Mouse (Mus musculus): ENCODE measurements at regions not wholly inside any gene's neighbourhood (a gene's known extent, or its start where the extent isn't known, plus 50 kb on each side); places are given as distances from the start of the nearest gene placed in this dataset.

DNA sequence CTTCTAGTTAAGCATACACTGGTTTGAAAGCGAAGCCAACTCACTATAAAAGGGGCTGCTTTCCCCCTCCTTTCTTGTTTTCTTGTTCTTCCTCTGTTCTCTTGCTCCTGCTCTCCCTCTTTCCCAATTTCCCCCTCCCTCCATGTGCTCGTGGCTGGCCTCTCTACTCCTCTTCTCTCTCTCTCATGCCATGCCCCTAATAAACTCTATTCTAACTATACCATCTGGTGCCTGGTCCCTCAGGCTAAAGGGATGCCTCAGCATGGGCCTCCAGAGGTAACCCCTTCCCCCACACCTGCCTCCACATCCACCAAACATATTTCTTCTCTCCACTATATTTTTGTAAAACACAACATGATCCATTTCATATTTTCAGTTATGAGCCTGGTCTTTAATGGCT is 210.1 kb downstream of the Gja1 start:
- DNase-seq (ENCODE audit: low spot score in 2 of 2), result no peak

DNA sequence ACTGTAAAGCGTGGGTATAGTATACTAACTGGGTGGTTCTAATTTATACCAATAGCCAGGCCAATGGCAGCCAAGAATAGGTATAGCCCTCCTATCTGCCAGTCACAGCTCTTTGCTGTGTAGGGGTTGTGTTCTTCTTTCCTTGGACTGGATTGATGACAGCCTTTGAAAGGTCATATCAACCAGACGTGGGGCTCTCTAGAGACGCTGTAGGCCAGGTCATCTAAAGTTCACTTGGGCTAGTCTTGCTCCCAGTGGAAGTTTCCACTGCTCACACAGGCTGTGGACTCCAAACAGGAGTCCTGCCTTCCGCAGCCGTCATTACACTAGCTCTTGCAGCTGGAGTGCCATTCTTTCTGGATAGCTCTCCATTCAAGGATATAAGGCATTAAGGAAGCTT is 220.3 kb downstream of the Gja1 start:
- no peak for DNase-seq (ENCODE audit: low spot score in 2 of 2)

DNA sequence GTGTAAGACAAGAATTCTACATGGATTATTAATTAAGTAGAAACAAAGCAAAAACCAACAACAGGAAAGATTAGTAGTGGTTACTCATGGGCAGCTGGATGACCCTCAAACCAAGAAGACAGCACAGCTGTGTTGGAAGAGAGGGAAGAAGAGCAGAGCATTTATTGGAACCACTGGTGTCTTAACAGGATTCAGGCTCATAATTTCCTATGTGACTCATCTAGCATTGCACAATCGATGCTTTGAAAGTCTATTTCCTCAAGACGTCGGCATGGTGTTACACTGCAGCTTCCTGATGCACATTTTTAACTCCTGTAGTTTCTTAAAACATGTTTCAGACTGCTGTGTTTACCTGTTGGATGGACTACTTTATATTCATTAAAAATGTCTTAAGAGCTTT is 221.1 kb downstream of the Gja1 start:
- no peak for DNase-seq (ENCODE audit: low spot score in 2 of 2)

DNA sequence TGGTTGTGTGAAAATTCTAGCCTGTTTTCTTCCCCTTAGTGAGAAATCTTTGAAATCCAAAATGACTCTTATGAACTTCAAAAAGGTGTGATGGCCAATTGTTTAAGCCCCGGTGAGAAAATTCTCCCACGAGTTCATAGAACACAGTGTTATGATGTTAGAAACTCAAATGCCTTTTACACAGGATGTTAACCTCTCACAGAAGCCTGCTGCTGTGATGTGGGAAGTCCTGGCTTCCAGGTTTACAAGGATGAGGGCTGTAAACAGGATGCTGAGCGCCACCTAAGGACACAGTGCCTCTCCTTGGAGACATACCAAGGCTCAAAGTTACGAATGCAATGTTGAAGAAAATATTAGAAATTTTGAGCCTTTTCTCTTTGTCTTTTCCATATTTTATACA is 222.8 kb downstream of the Gja1 start:
- DNase-seq (ENCODE audit: low spot score in 2 of 2), result no peak

DNA sequence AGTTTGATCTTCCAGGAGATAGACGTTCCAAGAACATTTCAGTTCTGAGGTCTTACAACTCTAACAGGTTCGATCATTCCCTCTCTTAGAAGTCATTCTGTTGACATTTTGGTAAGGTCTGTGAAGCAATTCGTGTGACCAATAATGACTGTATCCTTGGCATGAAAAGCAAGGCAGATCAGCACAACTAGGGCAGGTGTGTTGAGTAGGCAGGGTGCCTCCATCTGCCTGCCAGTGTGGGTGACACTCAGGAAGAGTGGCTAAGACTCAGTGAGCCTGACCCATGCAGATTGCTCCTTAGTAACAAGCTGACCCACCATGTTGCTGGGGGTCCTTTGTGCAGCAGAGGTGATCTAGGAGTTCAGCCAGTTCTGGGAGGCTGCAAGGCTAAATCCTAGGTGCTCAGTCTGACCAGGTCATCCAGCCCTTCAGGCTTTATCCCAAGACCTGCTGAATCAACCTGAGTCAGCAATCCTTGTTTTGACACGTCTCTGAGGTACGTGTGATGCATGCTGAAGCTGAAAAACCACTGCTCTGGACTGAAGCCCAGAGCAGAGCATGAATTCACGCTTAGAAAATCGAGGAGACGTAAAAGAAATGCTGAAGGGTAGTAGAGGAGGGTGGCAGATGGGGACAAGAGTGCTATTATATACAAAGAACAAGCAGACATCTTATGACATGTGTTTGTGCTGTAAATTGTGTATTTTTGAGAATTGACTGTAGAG is 234.6 kb downstream of the Gja1 start:
- DNase-seq (ENCODE audit: low spot score in 2 of 2), result peak; percentile 14 to 20

DNA sequence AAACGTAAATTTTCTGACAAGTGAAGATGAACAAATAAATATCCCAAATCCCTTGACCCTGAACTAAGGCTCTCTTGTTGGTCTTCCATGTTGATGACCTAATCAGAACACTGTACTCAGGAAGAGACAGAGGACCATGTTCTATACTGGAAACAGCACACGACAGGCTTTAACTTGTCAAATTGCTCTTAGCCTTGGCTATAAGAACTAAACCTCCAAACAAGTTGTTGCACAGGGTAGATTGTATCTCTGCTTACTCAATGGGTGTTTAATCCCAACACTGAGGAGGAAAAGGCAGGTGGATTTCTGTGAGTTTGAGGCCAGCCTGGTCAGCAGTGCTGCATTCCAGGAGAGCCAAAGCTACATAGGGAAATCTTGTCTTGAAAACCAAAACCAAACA is 265.5 kb downstream of the Gja1 start:
- no peak for DNase-seq (ENCODE audit: low spot score in 2 of 2)

DNA sequence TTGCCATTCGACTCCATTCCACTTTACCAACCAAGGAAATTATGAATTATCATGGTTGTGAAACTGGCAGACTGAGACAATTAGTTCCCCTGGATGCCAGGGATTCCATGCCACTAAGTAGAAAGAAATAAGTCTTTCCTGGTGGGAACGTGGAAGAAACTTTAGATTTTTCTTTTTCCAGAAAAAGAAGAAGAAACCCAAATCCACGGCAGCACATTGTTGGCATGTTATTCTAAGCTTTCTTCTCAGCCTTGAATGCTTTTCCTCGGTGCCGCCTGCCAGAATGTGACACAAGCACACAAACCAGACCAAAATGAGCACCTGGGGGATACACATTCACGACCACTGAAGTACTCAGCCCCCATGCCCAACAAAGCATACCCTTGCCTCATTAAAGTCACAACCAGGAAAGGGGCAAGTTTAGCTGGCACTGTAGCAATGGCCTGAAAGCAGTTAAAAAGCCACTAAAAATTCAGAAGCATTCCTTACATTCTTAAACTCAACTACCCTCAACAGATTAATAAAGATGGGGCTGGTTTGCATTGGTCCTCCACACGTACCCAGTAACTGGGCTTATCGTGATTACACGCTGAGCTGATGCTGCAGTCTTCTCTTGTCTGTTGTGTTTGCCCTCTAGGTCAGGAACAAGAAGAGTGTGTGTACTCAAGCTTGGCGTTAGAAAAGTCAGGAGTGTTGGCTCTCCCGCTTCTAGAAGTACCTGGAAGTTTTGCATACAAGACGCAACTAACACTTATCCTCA is 266.4 kb downstream of the Gja1 start:
- DNase-seq (ENCODE audit: low spot score in 2 of 2), result no peak

DNA sequence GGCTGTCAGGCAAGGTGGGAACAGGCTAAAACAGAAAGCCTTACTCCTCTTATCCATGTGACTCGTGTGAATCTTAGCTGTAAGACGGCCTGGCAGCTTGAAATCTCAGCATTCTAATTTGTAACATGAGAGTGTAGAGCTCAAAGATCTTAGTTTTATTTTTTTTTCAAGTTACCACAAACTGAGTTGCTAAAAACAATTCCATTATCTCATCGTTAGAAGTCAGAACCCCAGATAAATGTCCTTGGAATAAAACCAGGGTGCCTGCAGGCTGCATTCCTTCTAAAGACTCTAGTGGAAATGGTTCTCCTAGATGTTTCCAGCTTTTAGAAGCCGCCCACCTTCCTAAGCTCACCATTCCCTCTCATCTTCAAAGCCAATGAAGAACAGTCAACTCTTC is 283.4 kb downstream of the Gja1 start:
- DNase-seq (ENCODE audit: low spot score in 2 of 2), result no peak

DNA sequence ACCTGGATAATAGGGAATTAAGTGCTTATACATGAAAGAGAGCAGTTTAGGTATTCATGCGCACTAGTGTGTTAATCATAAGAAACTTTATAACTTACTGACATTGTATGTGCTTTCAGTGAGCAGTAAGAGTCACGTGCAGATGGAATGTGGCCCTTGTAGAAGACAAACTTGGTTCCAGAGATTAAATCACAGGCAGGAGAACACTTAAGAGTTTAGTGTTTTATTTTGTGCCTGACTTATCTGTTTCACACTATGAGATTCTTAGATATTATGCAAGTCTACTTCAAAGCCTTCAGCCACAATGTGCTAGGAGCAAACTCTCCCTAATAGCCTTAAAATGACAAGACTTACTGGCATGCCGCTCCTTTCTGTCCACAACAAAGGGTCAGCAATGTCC is 296.8 kb downstream of the Gja1 start:
- no peak for DNase-seq (ENCODE audit: low spot score in 2 of 2)

DNA sequence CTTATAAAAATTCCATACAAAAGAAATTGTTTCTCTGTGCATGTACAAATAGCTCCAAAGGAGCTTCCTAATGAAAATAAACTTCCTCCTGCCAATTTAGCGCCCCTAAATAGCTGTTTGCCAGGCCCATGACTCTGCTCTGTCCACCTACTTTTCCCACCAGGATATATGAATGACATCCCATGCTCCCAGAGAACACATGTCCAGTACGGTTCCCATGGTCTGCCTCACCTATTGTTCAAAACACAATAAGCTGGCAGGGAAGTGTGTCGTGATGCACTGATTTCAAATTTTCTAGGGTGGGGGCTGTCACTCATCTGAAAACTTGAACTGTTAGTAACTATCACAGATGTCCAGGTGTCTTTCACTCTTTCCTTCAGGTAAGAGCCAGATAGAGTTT is 305.8 kb downstream of the Gja1 start:
- no peak for DNase-seq (ENCODE audit: low spot score in 2 of 2)

DNA sequence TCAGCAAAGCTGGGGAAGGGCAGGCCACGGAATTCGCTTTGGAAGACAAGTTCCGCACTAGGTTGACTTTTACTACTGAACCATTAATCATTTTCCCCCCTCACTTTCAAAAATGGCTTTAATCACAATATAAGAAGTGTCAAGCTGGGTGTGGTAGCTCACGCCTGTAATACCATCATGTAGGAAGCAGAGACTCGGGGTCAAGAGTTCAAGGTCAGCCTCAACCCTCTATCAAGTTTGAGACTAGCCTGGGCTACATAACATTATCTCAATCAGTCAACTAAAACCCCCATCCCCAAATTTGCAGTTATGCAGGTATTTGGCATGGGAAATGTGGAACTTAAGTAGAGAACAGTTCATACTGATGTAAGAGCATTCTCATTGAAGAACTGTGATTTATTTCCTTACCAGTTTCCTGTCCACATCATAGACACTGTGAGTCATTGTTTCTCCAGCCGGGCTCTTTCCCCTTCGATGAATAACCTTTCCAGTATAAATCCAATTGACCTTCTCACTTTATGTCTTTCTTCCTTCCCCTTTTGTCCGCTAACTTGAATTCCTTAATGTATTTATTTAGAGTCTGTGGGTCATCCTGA is 308.6 kb downstream of the Gja1 start:
- no peak for DNase-seq (ENCODE audit: low spot score in 2 of 2)

DNA sequence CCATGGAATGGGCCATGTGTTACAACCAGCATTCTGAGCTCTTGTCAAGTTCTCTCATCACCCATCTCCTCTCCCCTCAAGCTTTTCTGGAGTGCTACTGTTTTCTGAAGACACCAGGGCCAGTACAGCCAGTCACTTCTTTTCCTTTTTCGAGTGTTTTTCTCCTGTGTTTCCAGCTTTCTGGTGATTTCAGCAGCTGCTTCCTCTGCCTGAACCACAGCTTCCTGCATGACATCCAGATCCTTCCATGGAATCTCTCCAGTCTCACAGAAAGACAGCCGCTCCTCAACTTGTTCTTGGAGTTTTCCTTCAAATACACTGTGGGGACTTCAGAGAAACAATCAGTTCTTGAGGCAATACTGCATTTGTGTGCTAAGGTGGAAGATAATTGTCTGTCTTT is 314.3 kb downstream of the Gja1 start:
- no peak for DNase-seq (ENCODE audit: low spot score in 2 of 2)

DNA sequence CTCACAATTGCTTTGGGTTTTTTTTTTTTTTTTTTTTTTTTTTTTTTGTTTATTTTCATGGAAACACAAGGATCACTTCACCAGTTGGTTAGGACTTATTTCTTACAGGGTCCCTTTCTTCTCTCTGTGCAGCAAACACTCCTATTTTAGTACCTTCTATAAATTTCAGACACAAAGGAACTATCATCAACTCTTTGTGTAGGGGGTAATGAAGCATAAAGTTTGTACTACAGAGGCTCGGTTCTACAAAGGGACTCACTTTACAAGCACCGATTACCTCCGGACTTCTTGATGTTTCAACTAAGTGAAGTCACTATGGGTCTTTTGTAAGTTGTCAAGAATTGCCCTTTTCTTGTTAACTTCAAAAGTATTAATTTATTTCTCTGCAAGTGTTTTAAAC is 318.0 kb downstream of the Gja1 start:
- DNase-seq (ENCODE audit: low spot score in 2 of 2), result no peak

DNA sequence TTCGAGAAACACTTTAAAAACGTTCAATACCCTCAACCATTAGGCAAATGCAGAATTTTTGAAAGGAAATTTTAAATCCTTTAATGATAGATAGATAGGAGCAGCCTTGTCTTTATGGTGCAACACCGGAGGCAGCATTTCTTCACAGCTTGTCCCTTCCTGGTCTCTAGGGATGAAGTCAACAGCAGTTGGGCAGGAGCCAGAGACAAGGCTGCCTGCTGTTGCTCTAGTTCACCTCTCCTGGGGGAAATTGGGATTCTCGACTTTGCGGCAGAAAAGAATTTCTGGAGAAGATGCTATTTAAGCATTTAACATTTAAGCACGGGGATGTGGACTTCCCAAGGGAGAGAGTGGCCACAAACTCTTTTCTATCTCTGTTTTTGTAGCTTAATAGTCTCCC is 323.0 kb downstream of the Gja1 start:
- no peak for DNase-seq (ENCODE audit: low spot score in 2 of 2)

DNA sequence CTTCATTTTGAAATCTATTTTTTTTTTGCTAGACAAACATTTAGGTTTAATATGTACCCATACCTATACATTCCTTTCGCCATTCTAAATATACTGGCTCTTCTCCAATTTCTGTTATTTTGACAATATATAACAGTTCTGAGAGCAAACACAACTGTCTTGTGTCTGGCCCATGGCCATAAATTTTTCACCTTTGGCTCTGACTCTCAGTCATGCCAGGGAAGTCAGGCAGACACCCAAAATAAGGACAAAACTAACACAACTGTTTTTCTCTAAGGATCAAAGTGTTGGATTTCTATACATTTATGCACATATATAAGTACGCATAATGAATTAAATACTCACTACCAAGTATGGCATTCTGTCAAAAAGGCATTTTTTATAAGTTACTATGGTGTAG is 331.3 kb downstream of the Gja1 start:
- no peak for DNase-seq (ENCODE audit: low spot score in 2 of 2)

DNA sequence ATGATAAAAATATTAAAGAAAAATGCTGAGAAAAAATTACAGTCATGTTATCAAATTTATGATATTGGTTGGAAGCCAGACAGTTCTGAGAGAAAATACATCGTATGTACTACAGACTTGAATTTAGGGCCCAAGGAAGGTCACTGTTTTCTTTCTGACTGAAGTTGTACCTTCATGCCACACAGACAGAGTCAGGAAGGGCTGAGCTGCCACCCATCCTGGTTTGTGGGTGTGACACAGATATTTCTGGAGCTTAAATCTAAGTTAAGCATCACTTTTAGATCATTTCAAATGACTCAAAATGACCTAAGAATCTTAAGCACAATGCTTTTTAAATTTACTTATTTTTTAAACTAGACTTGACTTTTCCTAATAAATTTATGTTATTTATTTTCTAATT is 331.8 kb downstream of the Gja1 start:
- DNase-seq (ENCODE audit: low spot score in 2 of 2), result no peak

DNA sequence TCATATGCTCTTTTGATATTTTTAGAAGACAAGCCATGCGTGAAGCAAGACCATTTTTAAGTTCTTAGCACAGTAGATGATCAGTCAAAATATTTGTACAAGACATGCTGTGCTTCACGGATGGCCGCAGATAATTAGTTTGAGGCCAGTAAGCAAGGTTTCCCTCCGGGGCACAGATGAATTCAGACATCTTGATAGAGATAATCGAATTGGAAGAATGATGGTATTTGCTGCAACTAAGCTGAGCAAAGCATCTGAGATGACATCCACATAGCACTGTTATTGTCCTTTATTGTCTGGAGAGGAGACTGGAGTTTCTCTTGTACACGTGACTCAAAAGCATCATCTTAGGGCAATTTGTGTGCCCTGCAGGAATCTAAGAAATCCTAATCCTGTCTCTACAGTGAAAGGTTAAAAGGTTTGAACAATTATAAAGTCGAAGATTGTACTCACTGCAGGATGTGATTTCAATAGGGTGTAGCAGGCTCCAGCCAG is 335.5 kb downstream of the Gja1 start:
- DNase-seq (ENCODE audit: low spot score in 2 of 2), result no peak

DNA sequence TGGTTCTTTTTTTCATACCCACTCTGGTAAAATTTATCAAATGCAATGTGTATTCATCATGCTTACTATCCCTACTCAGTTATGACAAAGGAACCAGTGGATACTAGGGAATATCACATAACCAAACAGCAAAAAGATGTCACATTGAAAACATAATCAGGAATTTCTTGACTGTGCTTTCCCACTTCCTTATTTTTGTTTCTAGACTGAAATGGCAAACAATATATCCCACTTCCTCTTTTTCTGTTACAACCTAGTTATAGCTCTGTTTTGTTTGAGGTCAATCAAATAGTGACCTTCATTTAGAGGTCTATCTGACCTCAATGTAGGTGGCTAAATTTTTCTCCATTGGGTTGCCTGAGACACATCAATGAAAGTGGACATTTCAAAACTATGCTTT is 359.9 kb downstream of the Gja1 start:
- no peak for DNase-seq (ENCODE audit: low spot score in 2 of 2)

DNA sequence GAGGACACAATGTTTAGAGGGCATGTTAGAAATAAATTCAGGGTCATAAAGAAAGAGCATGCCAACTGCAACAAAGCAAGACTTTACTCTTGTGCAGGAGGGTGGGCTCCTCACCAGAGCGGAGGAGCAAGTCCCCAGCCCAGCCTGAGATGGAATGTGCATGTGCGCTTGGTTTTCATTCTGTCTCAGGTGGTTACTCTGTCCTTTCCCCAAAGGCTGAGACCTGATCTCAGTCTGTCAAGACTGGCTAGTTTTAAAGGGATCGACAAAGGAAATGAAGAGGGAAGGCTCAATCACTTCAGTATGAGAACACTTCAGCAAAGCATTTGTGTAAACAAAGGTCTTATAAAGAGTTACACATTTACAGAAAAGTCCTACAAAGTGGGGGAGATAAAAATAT is 362.5 kb downstream of the Gja1 start:
- no peak for DNase-seq (ENCODE audit: low spot score in 2 of 2)

DNA sequence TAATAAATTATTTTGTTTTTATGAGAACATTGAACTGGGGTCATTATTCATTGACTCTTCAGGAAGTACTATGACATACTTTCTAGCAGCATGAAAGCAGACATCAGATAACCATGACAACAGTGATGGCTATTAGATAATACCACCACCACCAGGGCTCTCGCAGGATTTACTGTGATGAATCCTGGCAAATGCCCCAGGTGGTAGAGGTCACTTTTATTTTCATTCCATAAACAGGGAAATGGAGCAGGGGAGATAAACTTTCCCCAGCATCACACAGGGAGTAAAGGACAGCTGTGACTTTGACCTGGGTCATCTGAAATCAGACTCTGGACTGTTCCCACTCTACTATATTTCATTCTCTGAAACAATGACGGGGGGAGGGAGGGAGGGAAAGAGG is 375.0 kb downstream of the Gja1 start:
- DNase-seq (ENCODE audit: low spot score in 2 of 2), result no peak

DNA sequence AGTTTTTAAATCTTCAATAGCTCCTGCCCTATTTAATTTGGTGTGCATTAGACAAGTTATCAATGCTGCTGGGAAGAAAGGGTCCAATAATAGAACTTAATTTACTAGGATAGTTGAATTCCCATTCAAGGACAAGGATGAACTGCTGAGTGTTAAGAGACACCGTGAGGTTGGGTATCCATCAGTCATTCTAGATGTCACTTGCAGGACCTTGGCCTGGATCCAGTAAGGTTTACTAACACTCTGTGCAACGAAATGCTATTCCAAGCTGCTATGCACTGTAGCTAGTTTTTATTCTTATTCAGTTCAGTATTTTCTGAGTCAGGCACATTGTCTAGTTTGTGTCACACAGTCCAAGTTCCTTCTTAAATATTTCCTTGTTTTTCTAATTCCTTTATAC is 376.4 kb downstream of the Gja1 start:
- DNase-seq (ENCODE audit: low spot score in 2 of 2), result no peak

DNA sequence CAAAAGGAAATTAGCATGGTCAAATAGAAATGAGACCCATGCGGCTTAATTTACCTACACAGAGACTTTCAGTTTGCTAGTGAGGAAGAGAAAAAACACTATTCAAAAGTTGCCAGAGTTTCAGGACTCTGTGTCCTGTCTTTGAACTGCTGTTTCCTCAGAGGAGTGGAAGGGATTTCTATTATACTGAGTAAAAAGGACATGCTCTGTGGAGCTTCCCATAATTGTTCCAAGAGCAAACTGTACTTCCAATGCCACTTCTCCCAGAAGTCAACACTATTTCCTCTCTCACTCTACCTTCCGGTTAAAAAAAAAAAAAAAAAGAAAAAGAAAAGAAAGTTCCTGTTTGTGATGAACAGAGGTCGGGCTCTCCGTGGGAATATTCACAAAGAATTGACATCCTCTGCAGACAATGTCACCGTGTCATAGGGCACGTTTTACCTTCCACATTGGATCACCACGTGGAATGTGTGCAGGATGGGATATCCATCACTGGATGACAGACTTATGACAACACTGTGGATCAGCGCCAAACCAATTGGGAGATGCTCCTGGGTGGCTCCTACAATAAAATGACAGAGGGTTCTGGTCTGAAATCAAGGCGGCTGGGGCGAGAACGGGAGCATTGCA is 377.5 kb downstream of the Gja1 start:
- peak in 1 of 2 experiments; percentile 10 for DNase-seq (ENCODE audit: low spot score in 2 of 2)

All from layer of hippocampus, postnatal 10 days (tissue).